Mouse (Mus musculus): Measurements from ENCODE around the gene Vps45.

- TF ChIP-seq CTCF (IDR thresholded peaks at IDR 0.05; ENCODE audit: insufficient read depth, low read length): 0 out of 2 replicates have a peak, but pooled peaks have one; percentile 7
- no peak for TF ChIP-seq POLR2A (IDR thresholded peaks at IDR 0.05; ENCODE audit: borderline replicate concordance, extremely low read depth, low read depth, low read length)
Observed at GRCm38 (mm10) chr3:95993881-95994280, 64.4 kb downstream of the Vps45 start.

Measured in lung, adult 2 months (tissue).